Mouse (Mus musculus): Measurements from ENCODE around the gene Egf.

DNA sequence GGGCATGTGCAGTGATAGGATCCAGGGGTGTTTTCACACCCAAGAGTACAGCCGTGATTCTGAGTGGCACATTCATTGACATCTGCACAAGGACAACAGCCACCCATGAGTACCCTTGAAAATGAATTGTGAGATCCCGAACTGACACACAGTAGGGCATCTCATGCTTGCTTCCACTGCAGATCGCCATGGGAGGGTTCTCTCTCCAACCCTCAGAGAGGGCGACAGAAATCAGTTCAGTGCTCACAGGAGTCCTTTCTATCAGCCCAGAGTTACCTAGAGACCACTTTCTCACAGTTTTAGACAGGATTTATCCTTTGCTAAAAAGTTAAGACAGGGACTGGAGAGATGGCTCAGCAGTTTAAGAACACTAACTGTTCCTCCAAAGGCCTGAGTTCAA lies 31.8 kb downstream of the Egf start:
- TF ChIP-seq EP300 (IDR thresholded peaks at IDR 0.05; ENCODE audit: low read depth): no peak
- TF ChIP-seq CTCF (IDR thresholded peaks at IDR 0.05; ENCODE audit: low read depth): no peak

All from liver, postnatal 0 days (tissue).